Mouse (Mus musculus) thymus, postnatal 36 days (tissue): ENCODE results near the gene Cyp27a1.

Experiments
- DNase-seq, 2 experiments: peaks; one replicate each; pipeline ENCODE4 v3.0.0; 2022; ENCODE audit warnings: mixed read lengths in 2 of 2

Gene Cyp27a1

GRCm38 (mm10) chr1:74773136-74773535 lies 59.8 kb downstream of the Cyp27a1 start:
- DNase-seq, result peak; percentile 55 to 64

- no peak for DNase-seq
Observed at GRCm38 (mm10) chr1:74774062-74774461, 60.7 kb downstream of the Cyp27a1 start.

GRCm38 (mm10) chr1:74775816-74776215 lies 62.4 kb downstream of the Cyp27a1 start:
- DNase-seq, result no peak

DNA sequence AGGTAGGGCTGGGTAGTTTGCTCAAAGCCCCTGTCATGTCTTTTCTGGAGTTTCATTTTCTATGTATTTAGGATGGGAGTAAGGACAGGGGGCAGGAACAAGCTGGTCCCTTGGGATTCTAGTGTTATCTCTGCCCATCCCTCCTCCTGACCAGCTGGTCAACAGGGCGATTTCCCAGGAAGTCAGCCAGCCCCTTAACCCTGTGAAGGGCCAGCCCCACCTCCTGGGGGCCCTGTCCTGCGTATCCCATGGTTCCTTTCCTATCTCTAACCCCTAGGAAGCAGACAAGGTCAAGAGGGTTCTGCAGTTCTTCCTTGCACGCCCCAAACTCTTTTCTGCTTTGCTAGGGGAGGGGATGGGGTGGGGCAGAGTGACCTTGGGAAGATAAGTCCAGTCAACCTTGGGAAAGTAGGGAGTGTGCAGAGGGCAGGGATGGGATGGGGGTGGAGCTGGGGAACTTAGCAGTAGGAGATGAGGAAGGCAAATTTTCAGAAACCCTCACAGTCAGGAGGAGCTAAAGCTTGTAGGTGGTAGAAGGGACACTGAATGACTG lies 65.6 kb downstream of the Cyp27a1 start:
- DNase-seq, result no peak

- DNase-seq, result no peak
Observed at GRCm38 (mm10) chr1:74782045-74782444, 68.7 kb downstream of the Cyp27a1 start.

- no peak for DNase-seq
Observed at GRCm38 (mm10) chr1:74783554-74783953, 70.2 kb downstream of the Cyp27a1 start.

- DNase-seq, result peak in 1 of 2 experiments; percentile 21
Observed at GRCm38 (mm10) chr1:74784041-74784759, 70.8 kb downstream of the Cyp27a1 start.
